Mouse (Mus musculus): ENCODE measurements around the gene Usp24. TPM values are rescaled to one million over a fixed set of nuclear protein-coding genes. Genes with fewer than 3 reads are reported as not detected.

The Usp24 gene
- 7.7 and 8.8 TPM in 2 replicates for polyA plus RNA-seq (2015; fragmentation: Nextera tagmentation; extraction: Ambion mirVana)

- 2% methylated on average over 44 of the region's 60 CpGs for WGBS
Measured at GRCm38 (mm10) chr4:106315921-106316350, at the start of gene Usp24. TSS of gene Usp24 (plus strand) at chr4:106316213.

GRCm38 (mm10) chr4:106276937-106277336 lies 39.1 kb upstream of the Usp24 start:
- H3K27me3 ChIP-seq (replicated peaks; ENCODE audit: control insufficient read depth, insufficient read depth, low read length), result no peaks in the 10 kb centered on the region
- H3K9ac ChIP-seq (replicated peaks; ENCODE audit: low read depth, low read length), result no peak overlapping the region

More at GRCm38 (mm10) chr4:106315921-106316350, at the start of gene Usp24:
- no peaks in the 10 kb centered on the region for H3K36me3 ChIP-seq (ENCODE audit: control insufficient read depth, insufficient read depth)
- no peaks in the 10 kb centered on the region for H3K9me3 ChIP-seq (ENCODE audit: control insufficient read depth, low read length)
- peak within 1 kb of the TSS; percentile 97 for H3K4me3 ChIP-seq (replicated peaks; ENCODE audit: low read length)
- H3K27ac ChIP-seq (ENCODE audit: low read length), result peak within 1 kb of the TSS; percentile 87
- peak within 1 kb of the TSS; percentile 86 for H3K4me2 ChIP-seq (ENCODE audit: low read length)
- peak within 1 kb of the TSS; percentile 96 for H3K9ac ChIP-seq (replicated peaks; ENCODE audit: low read depth, low read length)
- peak; percentile 93 for ATAC-seq
- H3K27me3 ChIP-seq (replicated peaks; ENCODE audit: control insufficient read depth, insufficient read depth, low read length), result no peaks in the 10 kb centered on the region
- peaks cover 29% of the 10 kb centered on the region for H3K4me1 ChIP-seq (replicated peaks; ENCODE audit: control insufficient read depth, insufficient read depth, low read length)

DNA sequence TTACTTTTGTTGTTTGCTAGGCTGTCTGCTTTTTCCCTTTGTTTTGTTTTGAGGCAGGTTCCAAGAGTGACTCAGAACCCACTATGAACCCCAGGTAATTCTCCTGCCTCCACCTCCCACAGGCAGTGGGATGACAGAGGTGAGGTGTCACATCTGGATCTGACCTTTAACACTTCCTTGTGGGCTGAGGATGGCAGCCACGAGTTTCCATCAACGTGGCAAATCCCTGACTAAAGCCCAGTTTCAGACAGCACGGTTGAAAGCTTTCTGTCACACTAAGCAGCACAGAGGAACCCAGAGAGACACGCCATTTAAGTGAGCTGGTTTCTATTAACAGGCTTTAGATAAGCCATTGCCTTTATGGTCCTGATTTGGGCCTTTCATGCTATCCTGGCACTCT lies 36.8 kb upstream of the Usp24 start:
- 49% methylated on average over 4 of the region's 4 CpGs for WGBS
- no peak overlapping the region for H3K9ac ChIP-seq (replicated peaks; ENCODE audit: low read depth, low read length)
- no peak for ATAC-seq
- H3K27me3 ChIP-seq (replicated peaks; ENCODE audit: control insufficient read depth, insufficient read depth, low read length), result no peaks in the 10 kb centered on the region
- H3K4me2 ChIP-seq (ENCODE audit: low read length), result no peak overlapping the region
- no peaks in the 10 kb centered on the region for H3K9me3 ChIP-seq (ENCODE audit: control insufficient read depth, low read length)
- H3K36me3 ChIP-seq (ENCODE audit: control insufficient read depth, insufficient read depth), result no peaks in the 10 kb centered on the region
- no peak overlapping the region for H3K27ac ChIP-seq (ENCODE audit: low read length)
- peaks cover 7% of the 10 kb centered on the region; the same call in 1 of the 2 replicates for H3K4me1 ChIP-seq (replicated peaks; ENCODE audit: control insufficient read depth, insufficient read depth, low read length)
- H3K4me3 ChIP-seq (replicated peaks; ENCODE audit: low read length), result no peak overlapping the region

More at GRCm38 (mm10) chr4:106276937-106277336, 39.1 kb upstream of the Usp24 start:
- no peak overlapping the region for H3K4me3 ChIP-seq (replicated peaks; ENCODE audit: low read length)
- H3K4me1 ChIP-seq (replicated peaks; ENCODE audit: control insufficient read depth, insufficient read depth, low read length), result peaks cover 7% of the 10 kb centered on the region; the same call in 1 of the 2 replicates
- no peaks in the 10 kb centered on the region for H3K36me3 ChIP-seq (ENCODE audit: control insufficient read depth, insufficient read depth)
- H3K4me2 ChIP-seq (ENCODE audit: low read length), result no peak overlapping the region
- WGBS, result 64% methylated on average over 2 of the region's 2 CpGs
- H3K27ac ChIP-seq (ENCODE audit: low read length), result no peak overlapping the region
- no peaks in the 10 kb centered on the region for H3K9me3 ChIP-seq (ENCODE audit: control insufficient read depth, low read length)
- ATAC-seq, result no peak

DNA sequence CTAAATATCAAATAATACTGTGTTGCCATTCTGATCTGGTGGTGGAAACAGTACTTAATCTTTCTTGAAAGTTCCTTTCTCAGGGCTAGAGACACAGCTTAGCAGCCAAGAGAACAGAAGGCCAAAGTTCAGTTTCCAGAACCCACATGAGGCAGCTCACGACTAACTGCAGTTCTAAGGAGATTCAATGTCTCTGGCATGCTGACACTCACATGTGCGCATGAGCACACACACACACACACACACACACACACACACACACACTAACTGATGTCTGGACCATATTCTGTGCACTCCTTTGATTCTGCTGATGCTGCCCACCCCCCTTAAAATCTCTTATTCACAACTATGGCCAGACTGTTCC lies 34.9 kb upstream of the Usp24 start:
- ATAC-seq, result no peak
- no peak overlapping the region for H3K9ac ChIP-seq (replicated peaks; ENCODE audit: low read depth, low read length)
- 0 out of 2 replicates have a peak overlapping the region, but pooled peaks have one; percentile 9 for H3K27ac ChIP-seq (ENCODE audit: low read length)
- peaks cover 7% of the 10 kb centered on the region; the same call in 1 of the 2 replicates for H3K4me1 ChIP-seq (replicated peaks; ENCODE audit: control insufficient read depth, insufficient read depth, low read length)
- 43% methylated on average over 2 of the region's 2 CpGs for WGBS
- H3K4me2 ChIP-seq (ENCODE audit: low read length), result no peak overlapping the region
- H3K9me3 ChIP-seq (ENCODE audit: control insufficient read depth, low read length), result no peaks in the 10 kb centered on the region
- no peaks in the 10 kb centered on the region for H3K27me3 ChIP-seq (replicated peaks; ENCODE audit: control insufficient read depth, insufficient read depth, low read length)
- H3K36me3 ChIP-seq (ENCODE audit: control insufficient read depth, insufficient read depth), result no peaks in the 10 kb centered on the region
- H3K4me3 ChIP-seq (replicated peaks; ENCODE audit: low read length), result no peak overlapping the region

GRCm38 (mm10) chr4:106281492-106282122 lies 34.4 kb upstream of the Usp24 start:
- no peak overlapping the region for H3K4me3 ChIP-seq (replicated peaks; ENCODE audit: low read length)
- H3K36me3 ChIP-seq (ENCODE audit: control insufficient read depth, insufficient read depth), result no peaks in the 10 kb centered on the region
- H3K4me1 ChIP-seq (replicated peaks; ENCODE audit: control insufficient read depth, insufficient read depth, low read length), result peaks cover 7% of the 10 kb centered on the region; the same call in 1 of the 2 replicates
- H3K9ac ChIP-seq (replicated peaks; ENCODE audit: low read depth, low read length), result no peak overlapping the region
- peak; percentile 64 for ATAC-seq
- H3K4me2 ChIP-seq (ENCODE audit: low read length), result no peak overlapping the region
- no peak overlapping the region for H3K27ac ChIP-seq (ENCODE audit: low read length)
- WGBS, result 41% methylated on average over 8 of the region's 8 CpGs
- H3K9me3 ChIP-seq (ENCODE audit: control insufficient read depth, low read length), result no peaks in the 10 kb centered on the region
- no peaks in the 10 kb centered on the region for H3K27me3 ChIP-seq (replicated peaks; ENCODE audit: control insufficient read depth, insufficient read depth, low read length)

DNA sequence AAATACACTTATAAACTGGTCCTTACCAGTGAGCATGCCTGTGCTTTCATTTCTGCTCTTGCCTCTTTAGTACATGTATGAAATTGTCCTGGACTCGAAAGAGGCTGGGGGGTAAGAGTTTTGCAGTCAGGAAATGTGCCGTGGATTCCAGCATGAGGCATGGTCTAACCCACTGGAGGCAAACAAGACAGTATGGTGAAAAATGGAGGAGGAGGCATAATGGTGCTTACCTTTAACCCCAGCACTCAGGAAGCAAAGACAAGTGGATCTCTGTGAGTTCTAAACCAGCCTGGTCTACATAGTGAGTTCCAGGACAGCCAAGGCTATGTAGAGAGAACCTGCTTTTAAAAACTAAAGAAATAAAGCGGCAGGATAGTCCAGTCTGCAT lies 33.9 kb upstream of the Usp24 start:
- no peaks in the 10 kb centered on the region for H3K27me3 ChIP-seq (replicated peaks; ENCODE audit: control insufficient read depth, insufficient read depth, low read length)
- no peak overlapping the region for H3K27ac ChIP-seq (ENCODE audit: low read length)
- no peak overlapping the region for H3K4me2 ChIP-seq (ENCODE audit: low read length)
- H3K36me3 ChIP-seq (ENCODE audit: control insufficient read depth, insufficient read depth), result no peaks in the 10 kb centered on the region
- H3K9ac ChIP-seq (replicated peaks; ENCODE audit: low read depth, low read length), result no peak overlapping the region
- 83% methylated on average over 3 of the region's 3 CpGs for WGBS
- peaks cover 7% of the 10 kb centered on the region; the same call in 1 of the 2 replicates for H3K4me1 ChIP-seq (replicated peaks; ENCODE audit: control insufficient read depth, insufficient read depth, low read length)
- H3K4me3 ChIP-seq (replicated peaks; ENCODE audit: low read length), result no peak overlapping the region
- no peaks in the 10 kb centered on the region for H3K9me3 ChIP-seq (ENCODE audit: control insufficient read depth, low read length)
- no peak for ATAC-seq

DNA sequence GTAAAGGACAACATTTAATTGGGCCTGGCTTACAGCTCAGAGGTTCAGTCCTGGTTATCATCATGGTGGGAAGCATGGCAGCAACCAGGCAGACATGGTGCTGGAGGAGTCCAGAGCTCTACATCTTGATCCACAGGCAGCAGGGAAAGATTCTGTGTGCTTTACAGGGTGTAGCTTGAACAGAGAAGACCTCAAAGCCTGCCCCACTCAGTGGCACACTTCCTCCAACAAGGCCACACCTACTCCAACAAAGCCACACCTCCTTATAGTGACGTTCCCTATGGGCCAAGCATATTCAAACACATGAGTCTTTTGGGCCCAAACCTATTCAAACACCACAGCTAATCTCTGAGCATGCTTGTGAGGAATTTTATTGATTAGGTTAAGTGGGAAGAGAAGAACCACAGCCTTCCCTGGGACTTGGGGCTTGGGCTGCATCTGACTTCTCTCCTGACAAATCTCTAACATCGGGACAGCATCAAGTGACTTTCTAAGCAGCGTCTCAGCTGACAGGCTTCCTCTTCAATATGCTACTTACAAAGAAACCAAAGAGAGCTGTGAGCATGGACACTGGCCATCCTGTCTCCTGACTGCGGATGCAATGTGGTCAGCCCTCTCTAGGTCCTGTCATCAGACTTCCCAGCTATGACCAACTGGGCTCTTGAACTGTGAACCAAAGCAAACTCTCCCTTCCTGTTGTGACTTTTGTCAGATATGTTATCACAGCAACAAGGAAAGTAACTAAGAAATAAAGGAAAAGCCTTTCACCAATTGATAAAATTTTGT lies 28.9 kb upstream of the Usp24 start:
- Histone ChIP-seq H3K9ac (replicated peaks; ENCODE audit: low read depth, low read length) (no peak overlapping the region), H3K4me3 (replicated peaks; ENCODE audit: low read length) (no peak overlapping the region), H3K4me2 (ENCODE audit: low read length) (no peak overlapping the region), H3K27me3 (replicated peaks; ENCODE audit: control insufficient read depth, insufficient read depth, low read length) (no peaks in the 10 kb centered on the region), H3K27ac (ENCODE audit: low read length) (no peak overlapping the region), H3K4me1 (replicated peaks; ENCODE audit: control insufficient read depth, insufficient read depth, low read length) (no peaks in the 10 kb centered on the region), H3K9me3 (ENCODE audit: control insufficient read depth, low read length) (no peaks in the 10 kb centered on the region), H3K36me3 (ENCODE audit: control insufficient read depth, insufficient read depth) (no peaks in the 10 kb centered on the region)
- 84% methylated on average over 4 of the region's 4 CpGs for WGBS
- ATAC-seq, result no peak

DNA sequence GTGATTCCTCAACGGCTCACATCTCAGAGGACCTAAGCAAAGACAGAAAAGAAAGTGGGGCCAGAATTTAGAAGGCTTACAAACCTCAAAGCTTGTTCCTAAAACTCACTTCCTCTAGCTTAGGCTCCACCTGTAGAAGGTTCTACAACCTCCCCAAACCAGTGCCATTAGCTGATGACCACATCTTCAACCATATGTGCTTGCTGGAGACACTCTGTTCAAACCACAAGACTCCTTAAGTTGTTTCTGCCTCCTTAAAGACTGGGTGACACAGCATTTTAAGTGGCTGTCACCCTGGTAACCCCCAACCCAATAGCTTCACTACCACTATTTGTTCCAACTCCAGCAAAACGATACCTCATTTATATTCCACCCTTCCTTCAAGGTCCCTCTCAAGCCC lies 25.8 kb upstream of the Usp24 start:
- no peaks in the 10 kb centered on the region for H3K27me3 ChIP-seq (replicated peaks; ENCODE audit: control insufficient read depth, insufficient read depth, low read length)
- WGBS, result 85% methylated on average over 2 of the region's 2 CpGs
- no peak overlapping the region for H3K4me2 ChIP-seq (ENCODE audit: low read length)
- ATAC-seq, result no peak
- no peak overlapping the region for H3K27ac ChIP-seq (ENCODE audit: low read length)
- H3K9me3 ChIP-seq (ENCODE audit: control insufficient read depth, low read length), result no peaks in the 10 kb centered on the region
- H3K4me1 ChIP-seq (replicated peaks; ENCODE audit: control insufficient read depth, insufficient read depth, low read length), result no peaks in the 10 kb centered on the region
- no peak overlapping the region for H3K9ac ChIP-seq (replicated peaks; ENCODE audit: low read depth, low read length)
- H3K36me3 ChIP-seq (ENCODE audit: control insufficient read depth, insufficient read depth), result no peaks in the 10 kb centered on the region
- H3K4me3 ChIP-seq (replicated peaks; ENCODE audit: low read length), result no peak overlapping the region

GRCm38 (mm10) chr4:106292823-106293222 lies 23.2 kb upstream of the Usp24 start:
- H3K9ac ChIP-seq (replicated peaks; ENCODE audit: low read depth, low read length), result no peak overlapping the region
- no peaks in the 10 kb centered on the region for H3K27me3 ChIP-seq (replicated peaks; ENCODE audit: control insufficient read depth, insufficient read depth, low read length)
- H3K4me1 ChIP-seq (replicated peaks; ENCODE audit: control insufficient read depth, insufficient read depth, low read length), result no peaks in the 10 kb centered on the region
- H3K4me2 ChIP-seq (ENCODE audit: low read length), result no peak overlapping the region
- WGBS, result 81% methylated on average over 4 of the region's 4 CpGs
- no peaks in the 10 kb centered on the region for H3K9me3 ChIP-seq (ENCODE audit: control insufficient read depth, low read length)
- ATAC-seq, result no peak
- no peaks in the 10 kb centered on the region for H3K36me3 ChIP-seq (ENCODE audit: control insufficient read depth, insufficient read depth)
- no peak overlapping the region for H3K27ac ChIP-seq (ENCODE audit: low read length)
- H3K4me3 ChIP-seq (replicated peaks; ENCODE audit: low read length), result no peak overlapping the region
